Comparison of ENCODE assay signal across 7 mouse cellular contexts in the genomic region with DNA sequence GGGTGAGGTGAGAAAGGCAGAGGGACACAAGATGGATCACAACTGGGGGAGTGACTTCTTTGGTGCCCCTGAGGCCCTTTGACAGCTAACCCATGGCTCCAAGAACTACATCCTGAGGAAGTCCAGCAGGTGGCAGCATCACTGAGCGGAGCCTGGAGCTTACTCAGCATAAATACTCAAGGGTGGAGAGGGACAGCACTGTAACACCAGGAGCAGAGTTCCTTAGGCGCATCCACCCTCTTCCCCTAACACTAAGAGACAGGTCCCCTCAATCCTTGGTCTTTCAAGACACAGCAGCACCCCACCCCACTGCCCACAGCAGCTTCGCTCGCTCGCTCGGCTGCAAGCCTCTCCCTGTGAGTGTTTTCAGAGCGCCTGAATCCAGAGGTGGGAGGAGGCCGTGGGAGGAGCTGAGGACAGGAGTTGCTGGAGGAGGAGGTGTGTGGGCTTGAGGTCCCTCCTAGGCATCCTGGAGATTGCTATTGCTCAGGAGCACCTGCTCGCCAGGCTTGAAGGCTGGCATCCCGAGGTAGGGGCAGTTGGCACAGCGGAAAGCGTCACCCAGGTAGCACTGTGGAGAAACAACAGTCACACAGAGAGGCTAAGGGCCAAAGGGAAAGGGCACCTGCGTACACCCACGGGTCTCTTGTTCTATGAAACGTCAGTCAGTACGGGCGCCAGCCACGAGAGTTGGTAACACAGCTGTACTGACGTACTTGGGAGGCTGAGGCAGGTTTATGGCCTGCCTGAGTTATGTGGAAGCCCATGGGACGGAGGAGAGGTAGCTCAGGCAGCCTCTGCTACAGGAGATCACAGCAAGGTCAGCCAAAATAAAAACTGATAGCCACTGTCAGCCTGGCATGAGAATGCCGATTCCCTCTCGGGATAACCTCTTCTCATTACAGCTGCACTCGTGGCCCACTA. TPM values are rescaled to one million over a fixed set of nuclear protein-coding genes. Genes with fewer than 3 reads are reported as not detected.
A peak's percentile ranks its signal among the peaks of the same experiment; 100 is the strongest.
DNase-seq lines count a peak whose midpoint lies in the region; ATAC-seq and TF ChIP-seq lines count a peak whose summit lies in the region.

No protein-coding gene starts in this region.

- TF ChIP-seq CTCF in ES-Bruce4 (IDR thresholded peaks at IDR 0.05; ENCODE audit: low read depth, low read length), result peak; percentile 87

- no peaks in the 10 kb centered on the region for H3K9me3 ChIP-seq in ES-Bruce4 (replicated peaks; ENCODE audit: control insufficient read depth, insufficient read depth, low read length, poor library complexity, severe bottlenecking)

- no peak overlapping the region for H3K4me3 ChIP-seq in ES-Bruce4 (ENCODE audit: low read depth, low read length)

- peaks cover 46% of the 10 kb centered on the region for H3K36me3 ChIP-seq in ES-Bruce4 (ENCODE audit: control insufficient read depth, insufficient read depth, low read length, poor library complexity, severe bottlenecking)

- H3K9ac ChIP-seq in ES-Bruce4 (ENCODE audit: low read depth, poor library complexity, severe bottlenecking), result no peak overlapping the region

- TF ChIP-seq POLR2A in ES-Bruce4 (IDR thresholded peaks at IDR 0.05; ENCODE audit: insufficient read depth, low read length), result no peak

- peak; percentile 50 to 59 for DNase-seq in adrenal gland, adult 18-20 months (ENCODE audit: low spot score in 2 of 2)
- peak; percentile 64 to 71 for DNase-seq in heart, postnatal 36 days
- DNase-seq in layer of hippocampus, postnatal 10 days (ENCODE audit: low spot score in 2 of 2), result peak; percentile 68 to 73
- peak; percentile 69 for DNase-seq in right cerebral cortex, postnatal 4 days

- peak; percentile 84 for ATAC-seq in erythroblast, adult 5-6 weeks (replicated peaks; ENCODE audit: low FRiP score, poor library complexity, severe bottlenecking)
- ATAC-seq in megakaryocyte progenitor cell, adult 5-6 weeks (replicated peaks; ENCODE audit: poor library complexity), result peak; percentile 97

- H3K27me3 ChIP-seq in ES-Bruce4 (ENCODE audit: control insufficient read depth, insufficient read depth, low read length, poor library complexity, severe bottlenecking), result no peaks in the 10 kb centered on the region

- intact Hi-C loops in heart, postnatal 36 days (cut with DNase I), result loop anchor here (2.0 kb wide), 1 partner anchor 86 kb away; no protein-coding TSS in a partner anchor

- peak overlapping the region; percentile 8; the same call in 1 of the 2 replicates for H3K27ac ChIP-seq in ES-Bruce4 (ENCODE audit: insufficient read depth, low read length)

- no peaks in the 10 kb centered on the region for H3K4me1 ChIP-seq in ES-Bruce4 (ENCODE audit: control insufficient read depth, insufficient read depth, low read length)

- TF ChIP-seq EP300 in ES-Bruce4 (IDR thresholded peaks at IDR 0.05; ENCODE audit: insufficient read depth, low read depth, low read length), result no peak

RNA-seq across cellular contexts. Expression of a gene that starts 12.6 kb away (rescaled TPM):
- not detected in 2 replicates for polyA plus RNA-seq in ES-Bruce4 (2011; ENCODE audit: insufficient read depth, insufficient read length, low read depth, missing spikeins)
- total RNA-seq in adrenal gland, adult 18-20 months (2021), result 1 to 10 TPM; 1.4 to 1.8 TPM
- total RNA-seq in erythroblast, adult 5-6 weeks (2015; ENCODE audit: low replicate concordance), result not detected in 2 replicates
- 0.77 TPM in 1 of 2 replicates, not detected in the other for total RNA-seq in erythroblast, adult 5-6 weeks (2017; ENCODE audit: low replicate concordance)
- not detected for total RNA-seq in heart, postnatal 36 days (2021)
- 1 to 10 TPM; 6.4 to 7.5 TPM for total RNA-seq in layer of hippocampus, postnatal 10 days (2021)
- total RNA-seq in megakaryocyte progenitor cell, adult 5-6 weeks (2015), result 0.34 and 1.5 TPM in 2 replicates
- total RNA-seq in megakaryocyte progenitor cell, adult 5-6 weeks (2017), result not detected in 2 replicates

RNA-seq across cellular contexts. Expression of a gene that starts 15.2 kb away (rescaled TPM):
- 36.0 and 47.5 TPM in 2 replicates for polyA plus RNA-seq in ES-Bruce4 (2011; ENCODE audit: insufficient read depth, insufficient read length, low read depth, missing spikeins)
- total RNA-seq in adrenal gland, adult 18-20 months (2021), result 100 to 1,000 TPM; 178 to 203 TPM
- 4.4 and 10.7 TPM in 2 replicates for total RNA-seq in erythroblast, adult 5-6 weeks (2015; ENCODE audit: low replicate concordance)
- total RNA-seq in erythroblast, adult 5-6 weeks (2017; ENCODE audit: low replicate concordance), result 27.3 and 54.5 TPM in 2 replicates
- total RNA-seq in heart, postnatal 36 days (2021), result 100 to 1,000 TPM; 536 to 626 TPM
- total RNA-seq in layer of hippocampus, postnatal 10 days (2021), result 10 to 100 TPM; 66.3 to 76.9 TPM
- 30.4 and 36.1 TPM in 2 replicates for total RNA-seq in megakaryocyte progenitor cell, adult 5-6 weeks (2015)
- total RNA-seq in megakaryocyte progenitor cell, adult 5-6 weeks (2017), result 54.2 and 57.8 TPM in 2 replicates

RNA-seq across cellular contexts. Expression of a gene that starts 15.3 kb away (rescaled TPM):
- polyA plus RNA-seq in ES-Bruce4 (2011; ENCODE audit: insufficient read depth, insufficient read length, low read depth, missing spikeins), result 65.2 and 75.8 TPM in 2 replicates
- 100 to 1,000 TPM in 1 of 2 experiments, 10 to 100 TPM in 1; 85.5 to 102 TPM for total RNA-seq in adrenal gland, adult 18-20 months (2021)
- 16.7 and 30.3 TPM in 2 replicates for total RNA-seq in erythroblast, adult 5-6 weeks (2015; ENCODE audit: low replicate concordance)
- total RNA-seq in erythroblast, adult 5-6 weeks (2017; ENCODE audit: low replicate concordance), result 27.0 and 27.2 TPM in 2 replicates
- total RNA-seq in heart, postnatal 36 days (2021), result 10 to 100 TPM; 73.7 to 91.4 TPM
- total RNA-seq in layer of hippocampus, postnatal 10 days (2021), result 10 to 100 TPM; 73.4 to 95.8 TPM
- total RNA-seq in megakaryocyte progenitor cell, adult 5-6 weeks (2015), result 29.3 and 34.5 TPM in 2 replicates
- 49.1 and 58.0 TPM in 2 replicates for total RNA-seq in megakaryocyte progenitor cell, adult 5-6 weeks (2017)

RNA-seq across cellular contexts. Expression of a gene that starts 34.4 kb away (rescaled TPM):
- polyA plus RNA-seq in ES-Bruce4 (2011; ENCODE audit: insufficient read depth, insufficient read length, low read depth, missing spikeins), result 134 and 150 TPM in 2 replicates
- total RNA-seq in adrenal gland, adult 18-20 months (2021), result 10 to 100 TPM; 61.9 to 65.1 TPM
- 29.8 and 37.4 TPM in 2 replicates for total RNA-seq in erythroblast, adult 5-6 weeks (2015; ENCODE audit: low replicate concordance)
- 26.9 and 36.0 TPM in 2 replicates for total RNA-seq in erythroblast, adult 5-6 weeks (2017; ENCODE audit: low replicate concordance)
- total RNA-seq in heart, postnatal 36 days (2021), result 10 to 100 TPM; 69.1 to 69.9 TPM
- total RNA-seq in layer of hippocampus, postnatal 10 days (2021), result 10 to 100 TPM; 52.8 to 58.3 TPM
- 64.3 and 66.4 TPM in 2 replicates for total RNA-seq in megakaryocyte progenitor cell, adult 5-6 weeks (2015)
- total RNA-seq in megakaryocyte progenitor cell, adult 5-6 weeks (2017), result 55.2 and 65.0 TPM in 2 replicates

RNA-seq across cellular contexts. Expression of a gene that starts 51.1 kb away (rescaled TPM):
- 3.2 and 3.4 TPM in 2 replicates for polyA plus RNA-seq in ES-Bruce4 (2011; ENCODE audit: insufficient read depth, insufficient read length, low read depth, missing spikeins)
- total RNA-seq in adrenal gland, adult 18-20 months (2021), result 10 to 100 TPM; 31.3 to 35.4 TPM
- total RNA-seq in erythroblast, adult 5-6 weeks (2015; ENCODE audit: low replicate concordance), result 0.63 TPM in 1 of 2 replicates, not detected in the other
- 0.77 and 2.4 TPM in 2 replicates for total RNA-seq in erythroblast, adult 5-6 weeks (2017; ENCODE audit: low replicate concordance)
- 1 to 10 TPM; 2.9 to 4.4 TPM for total RNA-seq in heart, postnatal 36 days (2021)
- total RNA-seq in layer of hippocampus, postnatal 10 days (2021), result 100 to 1,000 TPM; 348 to 361 TPM
- 0.57 TPM in 1 of 2 replicates, not detected in the other for total RNA-seq in megakaryocyte progenitor cell, adult 5-6 weeks (2015)
- not detected in 2 replicates for total RNA-seq in megakaryocyte progenitor cell, adult 5-6 weeks (2017)
